Mouse (Mus musculus) neural tube, embryonic 15.5 days (tissue): ENCODE results near the gene Ttll4. TPM values are rescaled to one million over a fixed set of nuclear protein-coding genes. Genes with fewer than 3 reads are reported as not detected.
A peak's percentile ranks its signal among the peaks of the same experiment; 100 is the strongest.

Experiments
- ATAC-seq: fragments of 200-750 bp; cut with Nextera tagmentation; 2 replicates; pipeline ENCODE4 v1.8.0; 2017; ENCODE audit warnings: mild to moderate bottlenecking, moderate TSS enrichment, moderate library complexity; ENCODE audit not compliant: low FRiP score
- H3K27ac ChIP-seq: fragments of 300-500 bp; sonication (generic); replicated peaks from 2 replicates; pipeline ENCODE4 v1.5.1; 2015; ENCODE audit warnings: mild to moderate bottlenecking, inconsistent platforms
- H3K27me3 ChIP-seq: fragments of 300-500 bp; sonication (generic); replicated peaks from 2 replicates; pipeline ENCODE4 v1.6.1; 2015; ENCODE audit warnings: inconsistent platforms
- H3K36me3 ChIP-seq: fragments of 300-500 bp; sonication (generic); 2 replicates; pipeline ENCODE4 v1.6.1; 2015; ENCODE audit warnings: inconsistent platforms
- H3K4me1 ChIP-seq: fragments of 300-500 bp; sonication (generic); 2 replicates; pipeline ENCODE4 v1.6.1; 2015; ENCODE audit warnings: inconsistent platforms
- H3K4me2 ChIP-seq: fragments of 300-500 bp; sonication (generic); 2 replicates; pipeline ENCODE4 v1.6.1; 2015; ENCODE audit warnings: inconsistent platforms, mild to moderate bottlenecking, moderate library complexity
- H3K4me3 ChIP-seq: fragments of 300-500 bp; sonication (generic); replicated peaks from 2 replicates; pipeline ENCODE4 v1.5.1; 2015; ENCODE audit warnings: mild to moderate bottlenecking, inconsistent platforms
- H3K9ac ChIP-seq: fragments of 300-500 bp; sonication (generic); replicated peaks from 2 replicates; pipeline ENCODE4 v1.6.1; 2015; ENCODE audit warnings: mild to moderate bottlenecking, inconsistent platforms
- H3K9me3 ChIP-seq: fragments of 300-500 bp; sonication (generic); replicated peaks from 2 replicates; pipeline ENCODE4 v1.6.1; 2016; ENCODE audit warnings: inconsistent platforms
- WGBS: fragments of 180-500 bp; shearing (Covaris S2); methylation state at CpG from one replicate; pipeline ENCODE4 v1.1.7; 2015; ENCODE audit warnings: mixed read lengths; 5-methylcytosine and 5-hydroxymethylcytosine counted together
- polyA plus RNA-seq: library from polyadenylated mRNA; unstranded; fragments of >200 nt; fragmentation: Nextera tagmentation; extraction: Ambion mirVana; gene quantifications from 2 replicates; pipeline ENCODE4 v1.2.1, GENCODE M21; 2015

Ttll4 gene
- 7.7 and 8.9 TPM in 2 replicates for polyA plus RNA-seq

DNA sequence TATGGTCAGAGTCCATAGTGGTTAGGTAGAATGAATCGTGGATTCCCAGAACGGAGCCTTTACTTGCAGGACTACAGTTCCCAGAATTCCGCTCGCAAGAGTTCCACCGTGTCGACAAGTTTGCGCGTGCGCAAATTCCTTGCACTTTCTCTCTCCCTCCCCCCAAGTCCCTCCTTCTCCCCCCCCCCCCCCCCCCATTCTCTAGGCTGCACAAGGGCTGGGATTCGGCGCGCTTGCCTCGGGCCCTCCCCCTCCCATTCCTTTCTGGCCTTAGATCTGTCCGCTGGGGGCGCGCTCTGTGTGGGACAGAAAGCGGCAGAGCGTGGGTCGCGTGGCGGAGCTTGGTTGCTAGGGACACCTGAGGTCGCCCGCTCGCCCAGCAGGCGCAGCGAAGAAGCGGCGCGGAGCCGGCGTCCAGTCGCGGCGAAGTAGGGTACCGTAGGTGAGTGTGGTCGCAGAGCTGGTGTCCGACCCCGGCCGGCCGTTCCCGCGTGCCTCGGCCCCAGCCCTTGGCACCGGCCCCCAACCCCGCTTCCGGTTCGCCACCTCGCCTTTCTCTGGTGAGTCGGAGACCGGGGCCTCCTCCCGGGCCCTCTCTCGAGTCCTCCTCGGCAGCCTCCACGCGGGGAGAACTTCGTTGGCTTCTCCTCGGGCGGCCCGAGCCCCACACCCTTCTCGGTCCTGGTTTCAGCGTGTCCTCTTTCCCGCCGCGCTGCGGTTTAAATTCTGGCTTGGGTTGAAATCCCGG, at the start of gene Ttll4:
Gene Ttll4 (plus strand): TSS at position 298 of the 748 bp plus-strand sequence.
- under 1% methylated on average over 62 of the region's 66 CpGs for WGBS
- H3K9me3 ChIP-seq, result no peaks in the 10 kb centered on the region
- H3K4me1 ChIP-seq, result peaks cover 13% of the 10 kb centered on the region
- H3K36me3 ChIP-seq, result no peaks in the 10 kb centered on the region
- H3K27ac ChIP-seq, result peak within 1 kb of the TSS; percentile 85
- ATAC-seq, result peak; percentile 99
- no peaks in the 10 kb centered on the region for H3K27me3 ChIP-seq
- peak within 1 kb of the TSS; percentile 65 for H3K4me2 ChIP-seq
- H3K4me3 ChIP-seq, result peak within 1 kb of the TSS; percentile 88
- H3K9ac ChIP-seq, result peak within 1 kb of the TSS; percentile 76

GRCm38 (mm10) chr1:74624183-74624582, 37.4 kb upstream of the Ttll4 start:
- Histone ChIP-seq H3K27ac (no peak overlapping the region), H3K27me3 (no peaks in the 10 kb centered on the region), H3K4me1 (no peaks in the 10 kb centered on the region), H3K36me3 (peaks cover 56% of the 10 kb centered on the region), H3K9me3 (no peaks in the 10 kb centered on the region), H3K4me3 (no peak overlapping the region), H3K9ac (no peak overlapping the region), H3K4me2 (no peak overlapping the region)
- ATAC-seq, result no peak
- WGBS, result 94% methylated on average over 1 of the region's 1 CpGs

- H3K9ac ChIP-seq, result no peak overlapping the region
- H3K4me1 ChIP-seq, result no peaks in the 10 kb centered on the region
- WGBS, result 87% methylated on average over 4 of the region's 4 CpGs
- no peak for ATAC-seq
- H3K4me2 ChIP-seq, result no peak overlapping the region
- no peaks in the 10 kb centered on the region for H3K9me3 ChIP-seq
- no peak overlapping the region for H3K4me3 ChIP-seq
- H3K36me3 ChIP-seq, result peaks cover 56% of the 10 kb centered on the region
- no peaks in the 10 kb centered on the region for H3K27me3 ChIP-seq
- H3K27ac ChIP-seq, result no peak overlapping the region
Measured at GRCm38 (mm10) chr1:74626076-74626475, 35.5 kb upstream of the Ttll4 start.

GRCm38 (mm10) chr1:74628001-74628400, 33.5 kb upstream of the Ttll4 start:
- no peaks in the 10 kb centered on the region for H3K9me3 ChIP-seq
- ATAC-seq, result no peak
- H3K27me3 ChIP-seq, result no peaks in the 10 kb centered on the region
- no peaks in the 10 kb centered on the region for H3K4me1 ChIP-seq
- peaks cover 49% of the 10 kb centered on the region for H3K36me3 ChIP-seq
- no peak overlapping the region for H3K4me3 ChIP-seq
- WGBS, result 46% methylated on average over 7 of the region's 7 CpGs
- no peak overlapping the region for H3K4me2 ChIP-seq
- H3K27ac ChIP-seq, result no peak overlapping the region
- H3K9ac ChIP-seq, result no peak overlapping the region

DNA sequence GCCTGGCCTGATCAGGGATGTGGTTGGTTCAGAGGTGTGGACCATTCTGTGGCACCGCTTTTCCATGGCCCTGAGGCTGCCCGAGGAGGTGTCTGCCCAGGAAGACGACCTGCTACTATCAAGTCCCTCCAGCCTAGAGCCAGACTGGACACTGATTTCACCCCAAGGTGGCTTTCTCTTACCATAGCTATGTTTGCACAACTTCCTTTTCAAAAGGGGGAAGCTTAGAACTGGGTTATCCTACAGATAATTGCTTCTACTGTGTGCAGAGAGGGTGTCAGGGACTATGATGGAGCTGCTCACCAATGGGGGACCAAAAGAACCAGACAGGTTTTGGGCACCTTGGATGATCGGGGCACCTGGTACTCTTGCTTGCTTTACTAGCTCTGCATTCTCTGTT, 28.8 kb upstream of the Ttll4 start:
- H3K4me1 ChIP-seq, result no peaks in the 10 kb centered on the region
- no peak overlapping the region for H3K4me2 ChIP-seq
- no peak overlapping the region for H3K27ac ChIP-seq
- H3K9ac ChIP-seq, result no peak overlapping the region
- no peaks in the 10 kb centered on the region for H3K27me3 ChIP-seq
- peaks cover 40% of the 10 kb centered on the region for H3K36me3 ChIP-seq
- 93% methylated on average over 4 of the region's 4 CpGs for WGBS
- no peaks in the 10 kb centered on the region for H3K9me3 ChIP-seq
- H3K4me3 ChIP-seq, result no peak overlapping the region
- ATAC-seq, result no peak

DNA sequence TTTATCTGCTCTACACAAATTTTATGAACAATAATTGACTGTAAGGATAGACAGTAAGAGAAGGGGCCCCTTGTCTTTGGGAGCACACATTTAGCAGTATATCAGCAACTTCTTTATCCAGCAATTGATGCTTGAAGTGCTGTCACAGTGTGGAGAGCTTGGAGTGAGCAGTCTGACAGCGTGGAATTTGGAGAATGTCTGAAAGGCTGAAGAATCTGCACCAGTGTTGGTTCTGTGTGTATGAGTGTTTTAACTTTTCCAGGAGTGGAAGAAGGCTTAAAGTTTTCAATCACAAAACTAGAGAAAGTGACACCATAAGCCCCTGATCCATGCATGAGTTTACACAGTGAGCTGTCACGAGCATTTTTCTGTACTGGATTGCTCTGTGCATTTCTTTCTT, 18.0 kb upstream of the Ttll4 start:
- ATAC-seq, result no peak
- Histone ChIP-seq H3K36me3 (no peaks in the 10 kb centered on the region), H3K4me3 (no peak overlapping the region), H3K27ac (no peak overlapping the region), H3K4me1 (no peaks in the 10 kb centered on the region), H3K27me3 (no peaks in the 10 kb centered on the region), H3K4me2 (no peak overlapping the region), H3K9me3 (no peaks in the 10 kb centered on the region), H3K9ac (no peak overlapping the region)
- WGBS, result 89% methylated on average over 2 of the region's 2 CpGs

DNA sequence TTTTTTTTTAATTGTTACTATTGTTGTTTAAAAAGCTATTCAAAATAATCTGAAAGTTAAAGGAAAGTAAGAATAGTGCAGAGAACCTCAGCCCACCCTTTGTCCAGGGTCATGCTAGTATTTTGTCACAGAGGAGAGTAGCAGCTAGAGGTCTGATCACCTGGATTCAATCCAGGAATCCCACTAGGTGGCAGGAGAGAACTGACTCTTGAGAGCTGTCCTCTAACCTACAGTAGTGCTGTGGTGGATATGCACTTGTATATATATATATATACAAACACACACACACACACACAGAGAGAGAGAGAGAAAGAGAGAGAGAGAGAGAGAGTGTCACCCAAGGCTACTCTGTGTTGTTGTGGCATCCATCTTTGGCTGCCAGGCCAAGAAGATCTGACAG, 17.6 kb upstream of the Ttll4 start:
- Histone ChIP-seq H3K4me3 (no peak overlapping the region), H3K27ac (no peak overlapping the region), H3K9me3 (no peaks in the 10 kb centered on the region), H3K27me3 (no peaks in the 10 kb centered on the region), H3K36me3 (no peaks in the 10 kb centered on the region), H3K9ac (no peak overlapping the region), H3K4me2 (no peak overlapping the region), H3K4me1 (no peaks in the 10 kb centered on the region)
- no peak for ATAC-seq

DNA sequence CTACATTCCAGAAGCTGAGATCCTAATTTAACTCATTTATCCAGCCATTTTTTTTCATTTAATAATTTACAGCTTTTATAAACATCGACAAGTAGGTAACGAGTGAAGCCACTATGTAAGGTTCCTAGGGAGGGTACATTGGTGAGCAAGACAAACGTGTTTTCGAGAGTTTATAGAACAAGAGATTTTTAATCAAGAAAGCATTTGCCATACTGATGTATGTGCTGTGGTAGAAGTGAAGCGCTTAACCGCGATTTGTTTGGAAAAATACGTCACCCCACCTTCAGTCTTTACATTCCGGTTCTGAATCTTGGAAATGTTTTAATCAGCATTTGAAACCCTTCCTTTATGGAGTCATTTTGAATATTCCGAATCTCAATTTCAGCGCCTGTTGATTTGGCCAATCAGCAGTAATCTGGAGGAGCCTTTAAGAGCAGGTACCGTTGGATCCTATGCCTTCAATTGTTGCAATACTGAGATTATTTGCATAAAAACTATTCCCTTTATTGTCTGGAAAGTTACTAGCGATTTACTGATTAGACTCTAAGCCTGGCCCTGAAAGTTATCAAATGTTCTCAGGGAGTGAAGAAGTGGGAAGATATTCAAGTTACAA, 814 bp downstream of the Ttll4 start:
- H3K36me3 ChIP-seq, result no peaks in the 10 kb centered on the region
- peaks cover 13% of the 10 kb centered on the region for H3K4me1 ChIP-seq
- no peaks in the 10 kb centered on the region for H3K27me3 ChIP-seq
- peak overlapping the region; percentile 76 for H3K9ac ChIP-seq
- 3% methylated on average over 13 of the region's 13 CpGs for WGBS
- peak overlapping the region; percentile 88 for H3K4me3 ChIP-seq
- peak overlapping the region; percentile 85 for H3K27ac ChIP-seq
- no peaks in the 10 kb centered on the region for H3K9me3 ChIP-seq
- peak overlapping the region; percentile 65 for H3K4me2 ChIP-seq
- 0 out of 2 replicates have a peak, but pooled peaks have one; percentile 19 for ATAC-seq

- ATAC-seq, result no peak
- WGBS, result 80% methylated on average over 6 of the region's 6 CpGs
- Histone ChIP-seq H3K27ac (no peak overlapping the region), H3K36me3 (no peaks in the 10 kb centered on the region), H3K9me3 (no peaks in the 10 kb centered on the region), H3K4me1 (peaks cover 13% of the 10 kb centered on the region), H3K27me3 (no peaks in the 10 kb centered on the region), H3K4me3 (no peak overlapping the region), H3K4me2 (no peak overlapping the region), H3K9ac (no peak overlapping the region)
Measured at GRCm38 (mm10) chr1:74665153-74665552, 3.6 kb downstream of the Ttll4 start.

DNA sequence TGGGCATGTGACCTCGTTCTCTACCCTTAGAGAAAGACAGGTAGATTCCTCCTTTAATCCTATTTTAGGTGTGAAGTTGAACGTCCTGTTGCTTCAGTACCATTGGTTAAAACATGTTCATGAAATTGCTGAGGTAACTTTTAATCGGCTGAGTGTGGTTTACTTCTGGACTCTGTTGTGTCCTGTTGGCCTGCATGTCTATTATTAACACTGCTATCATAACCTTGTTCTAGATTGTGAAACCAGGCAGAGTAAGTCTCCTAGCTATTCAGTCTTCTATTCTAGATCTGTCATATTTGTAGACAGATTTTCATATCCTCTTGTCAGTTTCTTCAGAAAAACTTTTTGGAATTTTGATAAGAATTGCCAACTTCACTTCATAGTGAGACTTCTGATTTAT, 6.8 kb downstream of the Ttll4 start:
- 97% methylated on average over 3 of the region's 3 CpGs for WGBS
- Histone ChIP-seq H3K9ac (no peak overlapping the region), H3K4me3 (no peak overlapping the region), H3K27me3 (no peaks in the 10 kb centered on the region), H3K36me3 (peaks cover 5% of the 10 kb centered on the region; the same call in 1 of the 2 replicates), H3K27ac (no peak overlapping the region), H3K4me1 (peaks cover under 1% of the 10 kb centered on the region; the same call in 1 of the 2 replicates), H3K9me3 (no peaks in the 10 kb centered on the region), H3K4me2 (no peak overlapping the region)
- no peak for ATAC-seq

DNA sequence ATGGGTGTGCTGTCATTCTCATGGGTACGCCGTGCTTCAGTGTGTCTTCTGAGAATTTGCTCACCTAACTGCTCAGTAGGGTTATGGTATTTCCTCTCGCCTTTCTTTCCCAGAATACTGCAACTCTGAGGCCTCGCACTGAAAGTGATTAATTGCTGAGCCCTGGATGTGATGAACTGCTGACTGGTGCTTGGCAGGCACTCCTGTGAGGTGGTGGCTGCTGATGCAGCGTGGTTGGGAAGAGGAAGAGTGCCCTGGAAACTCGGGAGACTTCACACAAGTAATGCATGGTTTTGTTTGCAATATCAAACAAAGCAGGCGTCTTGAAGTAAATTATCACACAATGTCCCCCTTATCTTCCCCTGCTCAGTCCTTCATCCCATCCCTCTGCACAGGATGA, 11.2 kb downstream of the Ttll4 start:
- Histone ChIP-seq H3K4me3 (no peak overlapping the region), H3K9me3 (no peaks in the 10 kb centered on the region), H3K4me1 (no peaks in the 10 kb centered on the region), H3K27ac (no peak overlapping the region), H3K4me2 (no peak overlapping the region), H3K27me3 (no peaks in the 10 kb centered on the region), H3K36me3 (peaks cover 8% of the 10 kb centered on the region; the same call in 1 of the 2 replicates), H3K9ac (no peak overlapping the region)
- ATAC-seq, result no peak
- 70% methylated on average over 7 of the region's 7 CpGs for WGBS

DNA sequence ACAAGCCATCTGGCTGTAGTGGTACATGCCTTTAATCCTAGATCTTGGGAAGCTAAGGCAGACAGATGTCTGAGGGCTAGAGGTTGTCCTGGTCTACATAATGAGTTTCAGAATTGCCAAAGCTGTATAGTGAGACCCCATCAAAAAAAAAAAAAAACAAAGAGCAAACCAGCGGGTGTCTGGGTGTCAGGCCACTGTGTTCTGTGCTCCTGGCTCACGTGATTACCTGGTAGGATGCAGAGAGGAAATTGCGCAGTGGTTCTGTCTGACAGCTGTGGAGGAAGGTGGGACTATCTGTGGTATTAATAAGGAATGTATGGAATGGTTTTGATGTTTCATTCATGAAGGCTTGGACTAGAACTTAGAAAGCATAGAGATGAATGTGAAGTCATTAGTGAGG, 15.3 kb downstream of the Ttll4 start:
- Histone ChIP-seq H3K36me3 (peaks cover 41% of the 10 kb centered on the region), H3K4me2 (no peak overlapping the region), H3K9ac (no peak overlapping the region), H3K27ac (no peak overlapping the region), H3K4me1 (no peaks in the 10 kb centered on the region), H3K27me3 (no peaks in the 10 kb centered on the region), H3K9me3 (no peaks in the 10 kb centered on the region), H3K4me3 (no peak overlapping the region)
- whole genome bisulfite sequencing, result 91% methylated on average over 3 of the region's 3 CpGs
- ATAC-seq, result no peak
